Mouse (Mus musculus) liver, postnatal 0 days (tissue): ENCODE measurements around the gene Hist1h2ak.

Experiments used
- CTCF ChIP-seq: sonication (generic); IDR thresholded peaks from 2 replicates; pipeline ENCODE4 v1.5.1; 2016; ENCODE audit warnings: antibody characterized with exemption, low read depth
- EP300 ChIP-seq: IDR thresholded peaks from 2 replicates; pipeline ENCODE4 v1.6.1; 2016; ENCODE audit warnings: antibody characterized with exemption, low read depth, mild to moderate bottlenecking

- TF ChIP-seq CTCF (no peak), EP300 (no peak)
Measured at GRCm38 (mm10) chr13:21715131-21715863, 38.3 kb downstream of the Hist1h2ak start.
